In genomic region chr7:16885271-16885776, GRCm38 (mm10) we compare ENCODE assay signal across 10 mouse cellular contexts. TPM values are rescaled to one million over a fixed set of nuclear protein-coding genes. Genes with fewer than 3 reads are reported as not detected.
A peak's percentile ranks its signal among the peaks of the same experiment; 100 is the strongest.
DNase-seq lines count a peak whose midpoint lies in the region; ATAC-seq and TF ChIP-seq lines count a peak whose summit lies in the region.
"Had no signal": no experiment of that assay in that cellular context is flagged by ENCODE, and none has a peak within 500 bp of the region (broad histone marks: within the 10 kb centered on the region; RNA-seq: fewer than 3 reads in every experiment).

No protein-coding gene starts in this region.

- peaks cover 19% of the 10 kb centered on the region; the same call in 1 of the 2 replicates for H3K36me3 ChIP-seq in kidney, postnatal 0 days (ENCODE audit: insufficient read depth, low read length)
- peaks cover 78% of the 10 kb centered on the region for H3K36me3 ChIP-seq in embryonic facial prominence, embryonic 12.5 days
- peaks cover 47% of the 10 kb centered on the region for H3K36me3 ChIP-seq in neural tube, embryonic 12.5 days

- H3K27ac ChIP-seq in kidney, postnatal 0 days = no peak overlapping the region
- peak overlapping the region; percentile 63; the same call in 1 of the 2 replicates for H3K27ac ChIP-seq in embryonic facial prominence, embryonic 12.5 days
- no peak overlapping the region for H3K27ac ChIP-seq in neural tube, embryonic 12.5 days

- peaks cover 12% of the 10 kb centered on the region; the same call in 1 of the 2 replicates for H3K9me3 ChIP-seq in kidney, postnatal 0 days (replicated peaks; ENCODE audit: low read length)
- peaks cover 19% of the 10 kb centered on the region for H3K9me3 ChIP-seq in embryonic facial prominence, embryonic 12.5 days
- peaks cover 13% of the 10 kb centered on the region; the same call in 1 of the 2 replicates for H3K9me3 ChIP-seq in neural tube, embryonic 12.5 days

- peaks cover 3% of the 10 kb centered on the region for H3K4me1 ChIP-seq in kidney, postnatal 0 days (replicated peaks; ENCODE audit: insufficient read depth, low read length)
- peaks cover 7% of the 10 kb centered on the region for H3K4me1 ChIP-seq in embryonic facial prominence, embryonic 12.5 days
- H3K4me1 ChIP-seq in neural tube, embryonic 12.5 days = peaks cover 8% of the 10 kb centered on the region

- peak overlapping the region; percentile 41 for H3K4me2 ChIP-seq in kidney, postnatal 0 days (ENCODE audit: low read length)
- peak overlapping the region; percentile 30 for H3K4me2 ChIP-seq in embryonic facial prominence, embryonic 12.5 days (replicated peaks)
- peak overlapping the region; percentile 45 for H3K4me2 ChIP-seq in neural tube, embryonic 12.5 days (replicated peaks)

- TF ChIP-seq CTCF in kidney, postnatal 0 days (IDR thresholded peaks at IDR 0.05; ENCODE audit: low read depth) = no peak

- ATAC-seq in kidney, postnatal 0 days (replicated peaks; ENCODE audit: low FRiP score, low read depth) = peak; percentile 13; the same call in 1 of the 2 replicates
- no peak for ATAC-seq in embryonic facial prominence, embryonic 12.5 days (ENCODE audit: insufficient number of reproducible peaks, insufficient read depth, low FRiP score, low TSS enrichment)
- ATAC-seq in neural tube, embryonic 12.5 days (ENCODE audit: low FRiP score, low read depth) = 0 out of 2 replicates have a peak, but pooled peaks have one; percentile 6
- ATAC-seq: Patski had no signal

- peak overlapping the region; percentile 18 for H3K4me3 ChIP-seq in kidney, postnatal 0 days (replicated peaks; ENCODE audit: low read depth, low read length)
- H3K4me3 ChIP-seq in embryonic facial prominence, embryonic 12.5 days = peak overlapping the region; percentile 23; the same call in 1 of the 2 replicates
- H3K4me3 ChIP-seq in neural tube, embryonic 12.5 days = peak overlapping the region; percentile 23
- H3K4me3 ChIP-seq: myocyte had no signal

- WGBS in kidney, postnatal 0 days = 26% methylated on average over 92 of the region's 95 CpGs
- WGBS in embryonic facial prominence, embryonic 12.5 days = 22% methylated on average over 89 of the region's 95 CpGs
- 12% methylated on average over 83 of the region's 95 CpGs for WGBS in neural tube, embryonic 12.5 days

- no peak overlapping the region for H3K9ac ChIP-seq in kidney, postnatal 0 days (ENCODE audit: low read depth, low read length)
- H3K9ac ChIP-seq in embryonic facial prominence, embryonic 12.5 days = no peak overlapping the region
- no peak overlapping the region for H3K9ac ChIP-seq in neural tube, embryonic 12.5 days

- no peak for DNase-seq in kidney, postnatal 0 days (ENCODE audit: low spot score)
- DNase-seq in kidney, adult 18-20 months = no peak
- peak; percentile 42 for DNase-seq in induced T-regulatory cell, adult 2 months (ENCODE audit: low read depth)
- no peak for DNase-seq in B cell, adult 2 months
- DNase-seq in layer of hippocampus, adult 11-12 months (ENCODE audit: low spot score) = no peak
- no peak for DNase-seq in right cerebral cortex, postnatal 10 days (ENCODE audit: low spot score in 2 of 2)

- H3K27me3 ChIP-seq in kidney, postnatal 0 days (ENCODE audit: insufficient read depth, low read length) = no peaks in the 10 kb centered on the region; the same call in 1 of the 2 replicates
- peaks cover 19% of the 10 kb centered on the region for H3K27me3 ChIP-seq in embryonic facial prominence, embryonic 12.5 days
- peaks cover 49% of the 10 kb centered on the region for H3K27me3 ChIP-seq in neural tube, embryonic 12.5 days (replicated peaks)
- H3K27me3 ChIP-seq: Patski had no signal

RNA-seq across cellular contexts. Expression of gene Gng8, which starts 6.3 kb away (rescaled TPM):
- polyA plus RNA-seq in kidney, postnatal 0 days (2015; fragmentation: Nextera tagmentation; extraction: Ambion mirVana) = 7.3 and 8.9 TPM in 2 replicates
- polyA plus RNA-seq in embryonic facial prominence, embryonic 12.5 days (2016; fragmentation: Nextera tagmentation; extraction: Ambion mirVana) = 21.5 and 22.7 TPM in 2 replicates
- polyA plus RNA-seq in neural tube, embryonic 12.5 days (2016; fragmentation: Nextera tagmentation; extraction: Ambion mirVana) = 8.4 and 9.6 TPM in 2 replicates

RNA-seq across cellular contexts. Expression of gene Dact3, which starts 10.2 kb away (rescaled TPM):
- polyA plus RNA-seq in kidney, postnatal 0 days (2015; fragmentation: Nextera tagmentation; extraction: Ambion mirVana) = 3.7 and 4.3 TPM in 2 replicates
- 13.4 and 14.6 TPM in 2 replicates for polyA plus RNA-seq in embryonic facial prominence, embryonic 12.5 days (2016; fragmentation: Nextera tagmentation; extraction: Ambion mirVana)
- polyA plus RNA-seq in neural tube, embryonic 12.5 days (2016; fragmentation: Nextera tagmentation; extraction: Ambion mirVana) = 9.0 and 10.2 TPM in 2 replicates

RNA-seq across cellular contexts. Expression of gene Ptgir, which starts 21.0 kb away (rescaled TPM):
- 2.2 and 2.3 TPM in 2 replicates for polyA plus RNA-seq in kidney, postnatal 0 days (2015; fragmentation: Nextera tagmentation; extraction: Ambion mirVana)
- polyA plus RNA-seq in embryonic facial prominence, embryonic 12.5 days (2016; fragmentation: Nextera tagmentation; extraction: Ambion mirVana) = 1.7 and 2.2 TPM in 2 replicates
- 1.5 and 3.0 TPM in 2 replicates for polyA plus RNA-seq in neural tube, embryonic 12.5 days (2016; fragmentation: Nextera tagmentation; extraction: Ambion mirVana)
- polyA plus RNA-seq: Patski had no signal

RNA-seq across cellular contexts. Expression of gene Calm3, which starts 38.6 kb away (rescaled TPM):
- polyA plus RNA-seq in kidney, postnatal 0 days (2015; fragmentation: Nextera tagmentation; extraction: Ambion mirVana) = 134 and 136 TPM in 2 replicates
- 123 and 134 TPM in 2 replicates for polyA plus RNA-seq in embryonic facial prominence, embryonic 12.5 days (2016; fragmentation: Nextera tagmentation; extraction: Ambion mirVana)
- 213 and 232 TPM in 2 replicates for polyA plus RNA-seq in neural tube, embryonic 12.5 days (2016; fragmentation: Nextera tagmentation; extraction: Ambion mirVana)

RNA-seq across cellular contexts. Expression of gene Prkd2, which starts 42.6 kb away (rescaled TPM):
- polyA plus RNA-seq in kidney, postnatal 0 days (2015; fragmentation: Nextera tagmentation; extraction: Ambion mirVana) = 12.8 and 15.1 TPM in 2 replicates
- polyA plus RNA-seq in embryonic facial prominence, embryonic 12.5 days (2016; fragmentation: Nextera tagmentation; extraction: Ambion mirVana) = 15.3 and 16.8 TPM in 2 replicates
- 9.5 and 10.4 TPM in 2 replicates for polyA plus RNA-seq in neural tube, embryonic 12.5 days (2016; fragmentation: Nextera tagmentation; extraction: Ambion mirVana)
